Mouse (Mus musculus): ENCODE results near the gene Srbd1. TPM values are rescaled to one million over a fixed set of nuclear protein-coding genes. Genes with fewer than 3 reads are reported as not detected.

Gene Srbd1
- polyA plus RNA-seq, 1 experiment from 2014 or later, result 8.4 TPM

DNA sequence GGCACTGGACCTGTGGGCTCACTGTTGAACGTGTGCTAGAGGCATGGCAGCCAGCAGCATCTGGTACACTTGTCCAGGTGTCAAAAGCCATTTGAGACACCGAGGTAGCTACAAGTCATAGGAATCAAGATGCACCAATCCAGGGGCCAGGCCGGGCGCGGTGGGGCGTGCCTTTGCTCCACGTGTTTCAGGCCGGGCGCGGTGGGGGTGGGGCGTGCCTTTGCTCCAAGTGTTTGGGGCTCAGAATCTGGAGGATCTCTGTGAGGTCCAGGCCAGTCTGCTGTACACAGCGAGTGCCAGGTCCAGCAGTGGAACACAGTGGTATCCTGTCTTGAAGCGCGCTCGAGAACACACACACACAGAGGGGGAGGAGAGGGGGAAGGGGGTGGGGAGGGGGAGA is 17.7 kb upstream of the Srbd1 start:
- Histone ChIP-seq H3K9ac (ENCODE audit: low read depth, low read length) (no peak overlapping the region), H3K9me3 (replicated peaks; ENCODE audit: control insufficient read depth, low read length) (no peaks in the 10 kb centered on the region), H3K36me3 (ENCODE audit: control insufficient read depth, insufficient read depth, low read length) (no peaks in the 10 kb centered on the region), H3K4me2 (no peak overlapping the region), H3K4me1 (ENCODE audit: control insufficient read depth, insufficient read depth, low read length) (peaks cover 4% of the 10 kb centered on the region; the same call in 1 of the 2 replicates), H3K27me3 (ENCODE audit: control insufficient read depth, insufficient read depth, low read length) (no peaks in the 10 kb centered on the region), H3K27ac (ENCODE audit: low read depth, low read length) (no peak overlapping the region), H3K4me3 (ENCODE audit: low read depth, low read length) (no peak overlapping the region)
- no peak for ATAC-seq (replicated peaks; ENCODE audit: insufficient number of reproducible peaks, low FRiP score, low TSS enrichment)
- WGBS (ENCODE audit: insufficient replicate concordance), result 54% methylated on average over 14 of the region's 15 CpGs

DNA sequence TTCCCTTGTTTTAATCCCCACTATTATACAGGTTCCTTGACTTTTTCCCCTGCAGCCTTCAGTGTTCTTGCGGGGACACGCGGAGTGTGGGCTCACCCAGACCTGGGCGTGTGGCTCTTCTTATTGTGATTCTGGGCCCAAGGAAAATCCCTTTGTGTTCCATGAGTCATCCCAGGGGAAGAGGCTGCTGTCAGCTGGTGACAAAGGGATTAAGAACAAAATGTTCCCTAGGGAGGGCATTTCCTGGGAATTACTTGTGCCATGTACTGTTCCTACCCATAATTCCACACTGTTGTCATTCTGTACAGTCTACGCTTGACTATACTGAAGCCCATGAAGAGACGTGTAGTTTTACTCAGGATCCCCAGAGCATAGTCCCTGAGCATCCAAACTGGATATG is 12.0 kb upstream of the Srbd1 start:
- 76% methylated on average over 6 of the region's 6 CpGs for WGBS (ENCODE audit: insufficient replicate concordance)
- Histone ChIP-seq H3K4me2 (no peak overlapping the region), H3K9ac (ENCODE audit: low read depth, low read length) (no peak overlapping the region), H3K4me1 (ENCODE audit: control insufficient read depth, insufficient read depth, low read length) (no peaks in the 10 kb centered on the region), H3K9me3 (replicated peaks; ENCODE audit: control insufficient read depth, low read length) (no peaks in the 10 kb centered on the region), H3K27ac (ENCODE audit: low read depth, low read length) (no peak overlapping the region), H3K27me3 (ENCODE audit: control insufficient read depth, insufficient read depth, low read length) (no peaks in the 10 kb centered on the region), H3K36me3 (ENCODE audit: control insufficient read depth, insufficient read depth, low read length) (no peaks in the 10 kb centered on the region), H3K4me3 (ENCODE audit: low read depth, low read length) (no peak overlapping the region)
- ATAC-seq (replicated peaks; ENCODE audit: insufficient number of reproducible peaks, low FRiP score, low TSS enrichment), result no peak

- no peak overlapping the region for H3K4me3 ChIP-seq (ENCODE audit: low read depth, low read length)
- peak; percentile 80 for ATAC-seq (replicated peaks; ENCODE audit: insufficient number of reproducible peaks, low FRiP score, low TSS enrichment)
- 0 out of 2 replicates have a peak, but pooled peaks cover under 1% of the 10 kb centered on the region for H3K4me1 ChIP-seq (ENCODE audit: control insufficient read depth, insufficient read depth, low read length)
- H3K36me3 ChIP-seq (ENCODE audit: control insufficient read depth, insufficient read depth, low read length), result no peaks in the 10 kb centered on the region
- H3K27ac ChIP-seq (ENCODE audit: low read depth, low read length), result no peak overlapping the region
- no peak overlapping the region for H3K9ac ChIP-seq (ENCODE audit: low read depth, low read length)
- H3K9me3 ChIP-seq (replicated peaks; ENCODE audit: control insufficient read depth, low read length), result no peaks in the 10 kb centered on the region
- 8% methylated on average over 5 of the region's 5 CpGs for WGBS (ENCODE audit: insufficient replicate concordance)
- H3K27me3 ChIP-seq (ENCODE audit: control insufficient read depth, insufficient read depth, low read length), result no peaks in the 10 kb centered on the region
- peak overlapping the region; percentile 12; the same call in 1 of the 2 replicates for H3K4me2 ChIP-seq
Observed at GRCm38 (mm10) chr17:86150867-86151348, 5.9 kb upstream of the Srbd1 start.

- no peaks in the 10 kb centered on the region for H3K36me3 ChIP-seq (ENCODE audit: control insufficient read depth, insufficient read depth, low read length)
- no peak overlapping the region for H3K9ac ChIP-seq (ENCODE audit: low read depth, low read length)
- H3K4me3 ChIP-seq (ENCODE audit: low read depth, low read length), result no peak overlapping the region
- WGBS (ENCODE audit: insufficient replicate concordance), result 95% methylated on average over 1 of the region's 1 CpGs
- no peaks in the 10 kb centered on the region for H3K9me3 ChIP-seq (replicated peaks; ENCODE audit: control insufficient read depth, low read length)
- no peaks in the 10 kb centered on the region for H3K27me3 ChIP-seq (ENCODE audit: control insufficient read depth, insufficient read depth, low read length)
- H3K4me1 ChIP-seq (ENCODE audit: control insufficient read depth, insufficient read depth, low read length), result 0 out of 2 replicates have a peak, but pooled peaks cover 5% of the 10 kb centered on the region
- H3K4me2 ChIP-seq, result no peak overlapping the region
- ATAC-seq (replicated peaks; ENCODE audit: insufficient number of reproducible peaks, low FRiP score, low TSS enrichment), result no peak
- no peak overlapping the region for H3K27ac ChIP-seq (ENCODE audit: low read depth, low read length)
Observed at GRCm38 (mm10) chr17:86149726-86150125, 4.8 kb upstream of the Srbd1 start.

GRCm38 (mm10) chr17:86144537-86145078 is 367 bp downstream of the Srbd1 start:
- H3K4me2 ChIP-seq, result peak overlapping the region; percentile 85
- H3K4me3 ChIP-seq (ENCODE audit: low read depth, low read length), result peak overlapping the region; percentile 80
- peak overlapping the region; percentile 29; the same call in 1 of the 2 replicates for H3K27ac ChIP-seq (ENCODE audit: low read depth, low read length)
- H3K9me3 ChIP-seq (replicated peaks; ENCODE audit: control insufficient read depth, low read length), result no peaks in the 10 kb centered on the region
- peak; percentile 50; the same call in 1 of the 2 replicates for ATAC-seq (replicated peaks; ENCODE audit: insufficient number of reproducible peaks, low FRiP score, low TSS enrichment)
- under 1% methylated on average over 33 of the region's 33 CpGs for WGBS (ENCODE audit: insufficient replicate concordance)
- H3K27me3 ChIP-seq (ENCODE audit: control insufficient read depth, insufficient read depth, low read length), result no peaks in the 10 kb centered on the region
- H3K36me3 ChIP-seq (ENCODE audit: control insufficient read depth, insufficient read depth, low read length), result no peaks in the 10 kb centered on the region
- peaks cover 9% of the 10 kb centered on the region; the same call in 1 of the 2 replicates for H3K4me1 ChIP-seq (ENCODE audit: control insufficient read depth, insufficient read depth, low read length)
- H3K9ac ChIP-seq (ENCODE audit: low read depth, low read length), result peak overlapping the region; percentile 84

DNA sequence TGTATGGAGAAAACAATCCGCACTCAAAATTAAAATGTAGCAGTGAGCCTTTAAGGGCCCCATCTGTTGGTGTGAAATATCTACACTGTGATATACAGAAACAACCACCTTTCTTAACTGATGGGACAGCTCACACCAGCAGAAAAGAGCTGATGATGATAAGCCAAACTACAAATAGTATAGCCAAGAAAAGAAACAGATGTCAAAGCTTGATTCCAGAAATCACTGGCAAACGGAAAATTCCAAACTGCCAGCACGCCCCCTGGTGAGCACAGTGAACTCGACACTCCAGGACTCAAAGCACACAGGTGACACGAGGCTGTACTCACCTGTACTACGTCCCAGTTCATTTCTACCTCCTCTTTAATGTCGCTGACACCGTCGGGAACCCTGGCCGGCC is 9.1 kb downstream of the Srbd1 start:
- Histone ChIP-seq H3K9me3 (replicated peaks; ENCODE audit: control insufficient read depth, low read length) (no peaks in the 10 kb centered on the region), H3K27ac (ENCODE audit: low read depth, low read length) (no peak overlapping the region), H3K4me3 (ENCODE audit: low read depth, low read length) (no peak overlapping the region), H3K4me2 (no peak overlapping the region), H3K36me3 (ENCODE audit: control insufficient read depth, insufficient read depth, low read length) (peaks cover 7% of the 10 kb centered on the region; the same call in 1 of the 2 replicates), H3K4me1 (ENCODE audit: control insufficient read depth, insufficient read depth, low read length) (no peaks in the 10 kb centered on the region), H3K27me3 (ENCODE audit: control insufficient read depth, insufficient read depth, low read length) (no peaks in the 10 kb centered on the region), H3K9ac (ENCODE audit: low read depth, low read length) (no peak overlapping the region)
- ATAC-seq (replicated peaks; ENCODE audit: insufficient number of reproducible peaks, low FRiP score, low TSS enrichment), result no peak
- WGBS (ENCODE audit: insufficient replicate concordance), result 80% methylated on average over 10 of the region's 10 CpGs

- no peak overlapping the region for H3K4me3 ChIP-seq (ENCODE audit: low read depth, low read length)
- no peak overlapping the region for H3K4me2 ChIP-seq
- no peaks in the 10 kb centered on the region for H3K4me1 ChIP-seq (ENCODE audit: control insufficient read depth, insufficient read depth, low read length)
- ATAC-seq (replicated peaks; ENCODE audit: insufficient number of reproducible peaks, low FRiP score, low TSS enrichment), result no peak
- no peaks in the 10 kb centered on the region for H3K9me3 ChIP-seq (replicated peaks; ENCODE audit: control insufficient read depth, low read length)
- H3K27me3 ChIP-seq (ENCODE audit: control insufficient read depth, insufficient read depth, low read length), result no peaks in the 10 kb centered on the region
- H3K9ac ChIP-seq (ENCODE audit: low read depth, low read length), result no peak overlapping the region
- no peak overlapping the region; the same call in 1 of the 2 replicates for H3K27ac ChIP-seq (ENCODE audit: low read depth, low read length)
- H3K36me3 ChIP-seq (ENCODE audit: control insufficient read depth, insufficient read depth, low read length), result peaks cover 9% of the 10 kb centered on the region; the same call in 1 of the 2 replicates
- 70% methylated on average over 6 of the region's 6 CpGs for WGBS (ENCODE audit: insufficient replicate concordance)
Observed at GRCm38 (mm10) chr17:86134461-86134860, 10.5 kb downstream of the Srbd1 start.

- no peak overlapping the region for H3K27ac ChIP-seq (ENCODE audit: low read depth, low read length)
- H3K4me1 ChIP-seq (ENCODE audit: control insufficient read depth, insufficient read depth, low read length), result no peaks in the 10 kb centered on the region
- no peak for ATAC-seq (replicated peaks; ENCODE audit: insufficient number of reproducible peaks, low FRiP score, low TSS enrichment)
- no peaks in the 10 kb centered on the region for H3K9me3 ChIP-seq (replicated peaks; ENCODE audit: control insufficient read depth, low read length)
- H3K36me3 ChIP-seq (ENCODE audit: control insufficient read depth, insufficient read depth, low read length), result peaks cover 7% of the 10 kb centered on the region
- no peaks in the 10 kb centered on the region for H3K27me3 ChIP-seq (ENCODE audit: control insufficient read depth, insufficient read depth, low read length)
- H3K4me2 ChIP-seq, result no peak overlapping the region
- no peak overlapping the region for H3K9ac ChIP-seq (ENCODE audit: low read depth, low read length)
- 74% methylated on average over 5 of the region's 5 CpGs for WGBS (ENCODE audit: insufficient replicate concordance)
- H3K4me3 ChIP-seq (ENCODE audit: low read depth, low read length), result no peak overlapping the region
Observed at GRCm38 (mm10) chr17:86132534-86132933, 12.4 kb downstream of the Srbd1 start.

DNA sequence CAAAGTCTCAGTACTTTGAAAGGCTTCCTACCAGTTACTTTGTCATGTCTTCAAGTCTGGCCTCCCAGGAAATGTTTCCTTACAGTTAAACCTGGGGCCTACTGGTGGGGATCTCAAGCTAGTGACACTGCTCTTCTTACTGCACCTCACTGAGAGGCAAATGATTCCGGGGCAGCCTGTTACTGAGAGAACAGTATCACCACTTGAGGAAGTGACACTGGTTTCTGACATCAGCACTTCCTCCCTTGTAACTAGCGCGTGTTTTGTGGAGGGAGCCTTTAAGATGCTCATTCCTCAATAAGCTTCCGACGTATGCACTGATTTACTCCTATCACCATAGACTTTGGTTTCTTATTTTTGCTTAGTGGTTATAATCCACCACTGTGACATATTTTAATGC is 16.8 kb downstream of the Srbd1 start:
- H3K27me3 ChIP-seq (ENCODE audit: control insufficient read depth, insufficient read depth, low read length), result no peaks in the 10 kb centered on the region
- H3K27ac ChIP-seq (ENCODE audit: low read depth, low read length), result no peak overlapping the region
- peaks cover 5% of the 10 kb centered on the region for H3K36me3 ChIP-seq (ENCODE audit: control insufficient read depth, insufficient read depth, low read length)
- no peak overlapping the region for H3K9ac ChIP-seq (ENCODE audit: low read depth, low read length)
- WGBS (ENCODE audit: insufficient replicate concordance), result 90% methylated on average over 5 of the region's 5 CpGs
- H3K4me1 ChIP-seq (ENCODE audit: control insufficient read depth, insufficient read depth, low read length), result no peaks in the 10 kb centered on the region
- no peak overlapping the region for H3K4me2 ChIP-seq
- H3K4me3 ChIP-seq (ENCODE audit: low read depth, low read length), result no peak overlapping the region
- no peaks in the 10 kb centered on the region for H3K9me3 ChIP-seq (replicated peaks; ENCODE audit: control insufficient read depth, low read length)
- no peak for ATAC-seq (replicated peaks; ENCODE audit: insufficient number of reproducible peaks, low FRiP score, low TSS enrichment)
